In genomic region chr6:58862446-58862993, GRCm38 (mm10) we compare ENCODE assay signal across 15 mouse cellular contexts. TPM values are rescaled to one million over a fixed set of nuclear protein-coding genes. Genes with fewer than 3 reads are reported as not detected.
DNase-seq lines count a peak whose midpoint lies in the region; ATAC-seq lines count a peak whose summit lies in the region.
"Had no signal": no experiment of that assay in that cellular context is flagged by ENCODE, and none has a peak within 500 bp of the region (broad histone marks: within the 10 kb centered on the region; RNA-seq: fewer than 3 reads in every experiment).

No protein-coding gene starts in this region.

- H3K9me3 ChIP-seq in forebrain, embryonic 14.5 days (replicated peaks; ENCODE audit: control insufficient read depth, low read length) = no peaks in the 10 kb centered on the region
- no peaks in the 10 kb centered on the region for H3K9me3 ChIP-seq in forebrain, embryonic 11.5 days (ENCODE audit: control insufficient read depth, low read length)
- H3K9me3 ChIP-seq: hindbrain, embryonic 12.5 days; limb, embryonic 13.5 days; neural tube, embryonic 12.5 days had no signal

- ATAC-seq in forebrain, embryonic 14.5 days = 0 out of 2 replicates have a peak, but pooled peaks have one; percentile 40
- no peak for ATAC-seq in forebrain, embryonic 11.5 days (replicated peaks; ENCODE audit: low FRiP score)

- peaks cover 4% of the 10 kb centered on the region for H3K4me1 ChIP-seq in forebrain, embryonic 14.5 days (ENCODE audit: control insufficient read depth, insufficient read depth, low read length)
- H3K4me1 ChIP-seq in forebrain, embryonic 11.5 days (replicated peaks; ENCODE audit: control insufficient read depth, insufficient read depth, low read length) = no peaks in the 10 kb centered on the region
- H3K4me1 ChIP-seq: hindbrain, embryonic 12.5 days; limb, embryonic 13.5 days; neural tube, embryonic 12.5 days had no signal

- H3K4me2 ChIP-seq in forebrain, embryonic 14.5 days (ENCODE audit: low read length) = no peak overlapping the region
- no peak overlapping the region for H3K4me2 ChIP-seq in forebrain, embryonic 11.5 days (ENCODE audit: low read depth, low read length, severe bottlenecking)
- H3K4me2 ChIP-seq: hindbrain, embryonic 12.5 days; limb, embryonic 13.5 days; neural tube, embryonic 12.5 days had no signal

- H3K27ac ChIP-seq in forebrain, embryonic 14.5 days (ENCODE audit: low read depth, low read length) = no peak overlapping the region; the same call in 1 of the 2 replicates
- no peak overlapping the region for H3K27ac ChIP-seq in forebrain, embryonic 11.5 days (ENCODE audit: low read depth, low read length)
- H3K27ac ChIP-seq: hindbrain, embryonic 12.5 days; limb, embryonic 13.5 days; neural tube, embryonic 12.5 days had no signal

- DNase-seq in forebrain, embryonic 14.5 days (ENCODE audit: low spot score) = no peak
- DNase-seq in forebrain, embryonic 11.5 days (ENCODE audit: low spot score) = no peak
- DNase-seq in right cerebral cortex, postnatal 10 days (ENCODE audit: low spot score in 2 of 2) = peak; percentile 43 to 52
- no peak for DNase-seq in right cerebral cortex, adult 18-20 months
- DNase-seq in heart, adult 18-20 months = peak; percentile 68 to 82
- DNase-seq in heart, postnatal 4 days = peak; percentile 71
- DNase-seq in kidney, adult 11 months = no peak
- no peak for DNase-seq in natural killer cell, adult 2 months (ENCODE audit: low spot score in 2 of 2)
- DNase-seq: adrenal gland, postnatal 10 days; embryo, embryonic 11 days; kidney, postnatal 4 days had no signal

- WGBS in forebrain, embryonic 14.5 days = 70% methylated on average over 9 of the region's 9 CpGs
- WGBS in forebrain, embryonic 11.5 days = 79% methylated on average over 9 of the region's 9 CpGs

- H3K9ac ChIP-seq in forebrain, embryonic 14.5 days (ENCODE audit: low read length) = no peak overlapping the region
- H3K9ac ChIP-seq in forebrain, embryonic 11.5 days (ENCODE audit: low read length) = no peak overlapping the region
- H3K9ac ChIP-seq: hindbrain, embryonic 12.5 days; limb, embryonic 13.5 days; neural tube, embryonic 12.5 days had no signal

- no peak overlapping the region for H3K4me3 ChIP-seq in forebrain, embryonic 14.5 days (ENCODE audit: low read depth, low read length)
- H3K4me3 ChIP-seq in forebrain, embryonic 11.5 days (ENCODE audit: low read depth, low read length) = no peak overlapping the region
- H3K4me3 ChIP-seq: hindbrain, embryonic 12.5 days; limb, embryonic 13.5 days; neural tube, embryonic 12.5 days had no signal

- no peaks in the 10 kb centered on the region for H3K36me3 ChIP-seq in forebrain, embryonic 14.5 days (ENCODE audit: control insufficient read depth, insufficient read depth, low read length)
- no peaks in the 10 kb centered on the region for H3K36me3 ChIP-seq in forebrain, embryonic 11.5 days (ENCODE audit: control insufficient read depth, insufficient read depth, low read length)
- H3K36me3 ChIP-seq: hindbrain, embryonic 12.5 days; neural tube, embryonic 12.5 days had no signal

- H3K27me3 ChIP-seq in forebrain, embryonic 14.5 days (replicated peaks; ENCODE audit: control insufficient read depth, insufficient read depth, low read length) = no peaks in the 10 kb centered on the region
- no peaks in the 10 kb centered on the region for H3K27me3 ChIP-seq in forebrain, embryonic 11.5 days (ENCODE audit: control insufficient read depth, insufficient read depth, low read length)
- H3K27me3 ChIP-seq: hindbrain, embryonic 12.5 days; limb, embryonic 13.5 days; neural tube, embryonic 12.5 days had no signal

RNA-seq across cellular contexts. Expression of gene Herc3, which starts 31.3 kb away (rescaled TPM):
- polyA plus RNA-seq in forebrain, embryonic 14.5 days (2014; fragmentation: Nextera tagmentation; extraction: Ambion mirVana) = 21.2 and 26.7 TPM in 2 replicates
- polyA plus RNA-seq in forebrain, embryonic 11.5 days (2014; fragmentation: Nextera tagmentation; extraction: Ambion mirVana) = 11.1 and 13.5 TPM in 2 replicates
- 10 to 100 TPM; 57.3 to 63.8 TPM for total RNA-seq in heart, adult 18-20 months (2021)
- 100 to 1,000 TPM; 116 to 127 TPM for total RNA-seq in heart, postnatal 4 days (2021)

RNA-seq across cellular contexts. Expression of gene Nap1l5, which starts 44.4 kb away (rescaled TPM):
- polyA plus RNA-seq in forebrain, embryonic 14.5 days (2014; fragmentation: Nextera tagmentation; extraction: Ambion mirVana) = 70.1 and 106 TPM in 2 replicates
- polyA plus RNA-seq in forebrain, embryonic 11.5 days (2014; fragmentation: Nextera tagmentation; extraction: Ambion mirVana) = 19.0 and 19.5 TPM in 2 replicates
- 1 to 10 TPM in 1 of 2 experiments, under 1 TPM in 1; 0.75 to 1.3 TPM for total RNA-seq in heart, adult 18-20 months (2021)
- 1 to 10 TPM; 1.3 to 1.9 TPM for total RNA-seq in heart, postnatal 4 days (2021)
- total RNA-seq: megakaryocyte, adult 5-6 weeks had no signal

Comparison
In these comparisons a context has a peak if more than half of its experiments do, and no peak if none do; other contexts are left out.
1. DNase-seq: peak in right cerebral cortex, postnatal 10 days (2 of 2), heart, adult 18-20 months (2 of 2) and heart, postnatal 4 days (single experiment); none in forebrain, embryonic 14.5 days (single experiment), forebrain, embryonic 11.5 days (single experiment), right cerebral cortex, adult 18-20 months (single experiment), kidney, adult 11 months (single experiment) and natural killer cell, adult 2 months (0 of 2).